Mouse (Mus musculus) CH12.LX (cell line): ENCODE measurements around the gene Clcnka.

Source experiments
- CTCF ChIP-seq, 2 experiments: IDR thresholded peaks in 1 of 2; conservative IDR thresholded peaks in 1 of 2; 2 replicates each; pipeline ENCODE4 v1.5.1; 2011 to 2012; ENCODE audit warnings: low read depth in 2 of 2, low read length in 2 of 2, improper control_type of control experiment in 1 of 2, inconsistent platforms in 1 of 2, mild to moderate bottlenecking in 1 of 2, moderate library complexity in 1 of 2
- ELF1 ChIP-seq: IDR thresholded peaks from 2 replicates; pipeline ENCODE4 v1.6.1; 2014; ENCODE audit warnings: low read depth, mild to moderate bottlenecking, inconsistent platforms, low read length, improper control_type of control experiment
- HCFC1 ChIP-seq: IDR thresholded peaks from 2 replicates; pipeline ENCODE4 v1.6.1; 2012; ENCODE audit warnings: low read depth, mild to moderate bottlenecking, inconsistent platforms, low read length, improper control_type of control experiment
- MAFK ChIP-seq: IDR thresholded peaks from 2 replicates; pipeline ENCODE4 v1.6.1; 2011; ENCODE audit warnings: low read length, improper control_type of control experiment; ENCODE audit not compliant: insufficient replicate concordance
- MAX ChIP-seq: IDR thresholded peaks from 2 replicates; pipeline ENCODE4 v1.6.1; 2011; ENCODE audit warnings: low read length, improper control_type of control experiment
- POLR2A ChIP-seq: IDR thresholded peaks from 2 replicates; pipeline ENCODE4 v1.6.1; 2011; ENCODE audit warnings: low read depth, mild to moderate bottlenecking, improper control_type of control experiment, low read length
- SMC3 ChIP-seq: IDR thresholded peaks from 2 replicates; pipeline ENCODE4 v1.6.1; 2011; ENCODE audit warnings: low read depth, low read length, improper control_type of control experiment
- TBP ChIP-seq: conservative IDR thresholded peaks from 2 replicates; pipeline ENCODE4 v1.6.1; 2011; ENCODE audit warnings: low read depth, low read length, improper control_type of control experiment
- ZNF384 ChIP-seq: IDR thresholded peaks from 2 replicates; pipeline ENCODE4 v1.6.1; 2012; ENCODE audit warnings: low read depth, low read length, improper control_type of control experiment, inconsistent platforms

DNA sequence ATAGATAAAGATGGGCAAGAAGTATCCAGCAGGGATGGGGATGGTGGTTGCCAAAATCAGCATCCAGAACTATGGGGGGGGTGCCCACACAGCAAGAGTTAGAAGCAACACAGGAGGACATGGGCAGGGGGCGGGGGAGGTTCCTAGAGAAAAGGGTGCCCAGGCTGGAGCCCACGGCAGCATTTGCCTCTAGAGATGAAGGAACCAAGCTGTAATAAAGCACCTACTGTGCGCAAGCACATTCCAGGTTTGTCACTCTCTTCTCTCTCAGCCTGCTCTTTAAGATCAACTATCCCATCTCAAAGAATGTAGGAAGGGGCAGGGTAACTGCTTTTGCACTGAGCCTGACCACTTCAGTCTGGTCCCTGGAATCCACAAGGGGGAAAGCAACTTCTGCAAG is 10.1 kb upstream of the Clcnka start:
- TF ChIP-seq SMC3: no peak
- TF ChIP-seq TBP: no peak
- TF ChIP-seq CTCF (conservative IDR thresholded peaks at IDR 0.05 in 1 of 2, IDR thresholded peaks at IDR 0.05 in 1 of 2; ENCODE audit: low read depth in 2 of 2, low read length in 2 of 2): no peak
- no peak for TF ChIP-seq ELF1
- TF ChIP-seq HCFC1: no peak
- TF ChIP-seq POLR2A: no peak
- TF ChIP-seq MAX: no peak
- no peak for TF ChIP-seq MAFK
- no peak for TF ChIP-seq ZNF384
